Mouse (Mus musculus) layer of hippocampus, adult 18-20 months (tissue): ENCODE measurements around the gene Ccl6. TPM values are rescaled to one million over a fixed set of nuclear protein-coding genes. Genes with fewer than 3 reads are reported as not detected.
"Not testable (repeated sequence)": the region's sequence is repeated elsewhere in the genome, so short reads cannot be mapped to it uniquely, and the experiment has no call there.

Source experiments
- DNase-seq, 2 experiments: peaks; one replicate each; pipeline ENCODE4 v3.0.0; 2022; ENCODE audit warnings: low spot score in 2 of 2
- total RNA-seq, 2 experiments: library from RNA; stranded (reverse); gene quantifications; 2 replicates each; pipeline ENCODE4 v1.2.3; 2021

Gene Ccl6
- total RNA-seq, 2 experiments from 2014 or later = 2.8 to 2.9 TPM

- no peak for DNase-seq
Observed at GRCm38 (mm10) chr11:83562311-83562887, 30.5 kb downstream of the Ccl6 start.

- DNase-seq = no peak
Observed at GRCm38 (mm10) chr11:83560405-83560804, 32.5 kb downstream of the Ccl6 start.

- no peak for DNase-seq
Observed at GRCm38 (mm10) chr11:83557074-83557473, 35.8 kb downstream of the Ccl6 start.

GRCm38 (mm10) chr11:83556085-83556781 lies 36.7 kb downstream of the Ccl6 start:
- DNase-seq = peak in 1 of 2 experiments; percentile 77

- DNase-seq = no peak
Observed at GRCm38 (mm10) chr11:83551668-83552067, 41.2 kb downstream of the Ccl6 start.

- DNase-seq = not testable (repeated sequence)
Observed at GRCm38 (mm10) chr11:83551037-83551436, 41.9 kb downstream of the Ccl6 start.

- no peak for DNase-seq
Observed at GRCm38 (mm10) chr11:83550186-83550632, 42.7 kb downstream of the Ccl6 start.

GRCm38 (mm10) chr11:83544214-83544613 lies 48.7 kb downstream of the Ccl6 start:
- no peak for DNase-seq

- no peak for DNase-seq
Observed at GRCm38 (mm10) chr11:83541415-83541814, 51.5 kb downstream of the Ccl6 start.

- DNase-seq = no peak
Observed at GRCm38 (mm10) chr11:83540931-83541330, 52.0 kb downstream of the Ccl6 start.

- no peak for DNase-seq
Observed at GRCm38 (mm10) chr11:83538705-83539314, 54.1 kb downstream of the Ccl6 start.

Other genes with a start within 250 kb of the Ccl6 start
- 100 to 1,000 TPM; 243 to 245 TPM for gene Rasl10b, start 183.9 kb downstream of the Ccl6 start, total RNA-seq
- under 1 TPM; 0.28 to 0.32 TPM for gene Gas2l2, start 163.6 kb downstream of the Ccl6 start, total RNA-seq
- under 1 TPM in 1 of 2 experiments, not detected in 1; 0.54 TPM for gene 1700020L24Rik, start 155.4 kb downstream of the Ccl6 start, total RNA-seq
- 1 to 10 TPM; 2.9 TPM for gene Mmp28, start 130.0 kb downstream of the Ccl6 start, total RNA-seq
- 10 to 100 TPM; 69.1 to 70.7 TPM for gene Taf15, start 120.0 kb downstream of the Ccl6 start, total RNA-seq
- not detected for gene Heatr9, start 70.9 kb downstream of the Ccl6 start, total RNA-seq
- not detected for gene Ccl5, start 62.6 kb downstream of the Ccl6 start, total RNA-seq
- gene Ccl9, start 14.5 kb downstream of the Ccl6 start, total RNA-seq = 1 to 10 TPM; 2.4 to 5.0 TPM
- gene Rpl9-ps1, start 52.5 kb upstream of the Ccl6 start, total RNA-seq = not detected
- gene Ccl3, start 56.3 kb upstream of the Ccl6 start, total RNA-seq = not detected
- gene Ccl4, start 69.5 kb upstream of the Ccl6 start, total RNA-seq = not detected
- not detected for gene Wfdc17, start 110.9 kb upstream of the Ccl6 start, total RNA-seq
- gene Wfdc18, start 115.9 kb upstream of the Ccl6 start, total RNA-seq = under 1 TPM; 0.69 to 0.96 TPM
- not detected for gene Wfdc21, start 153.9 kb upstream of the Ccl6 start, total RNA-seq
- 10 to 100 TPM; 15.0 to 16.0 TPM for gene Heatr6, start 160.6 kb upstream of the Ccl6 start, total RNA-seq